Mouse (Mus musculus) skeletal muscle tissue, adult 2 months (tissue): ENCODE data around the gene Timm44.
A peak's percentile ranks its signal among the peaks of the same experiment; 100 is the strongest.
"Not testable (repeated sequence)": the region's sequence is repeated elsewhere in the genome, so short reads cannot be mapped to it uniquely, and the experiment has no call there.

Experiments
- DNase-seq: peaks from one replicate; pipeline ENCODE4 v3.0.0-alpha.2; 2012; ENCODE audit warnings: low read depth, low spot score

Gene Timm44

GRCm38 (mm10) chr8:4263105-4263791 is 12.5 kb downstream of the Timm44 start:
- no peak for DNase-seq

- no peak for DNase-seq
Measured at GRCm38 (mm10) chr8:4259805-4260170, 15.9 kb downstream of the Timm44 start.

GRCm38 (mm10) chr8:4259125-4259804 is 16.4 kb downstream of the Timm44 start, which contains the start of gene Ctxn1:
Gene Ctxn1, minus strand, starts transcription at chr8:4259274.
- peak; percentile 73 for DNase-seq

- no peak for DNase-seq
Measured at GRCm38 (mm10) chr8:4258678-4259077, 17.0 kb downstream of the Timm44 start.

GRCm38 (mm10) chr8:4258233-4258632 is 17.5 kb downstream of the Timm44 start:
- DNase-seq, result no peak

- no peak for DNase-seq
Measured at GRCm38 (mm10) chr8:4257350-4257749, 18.4 kb downstream of the Timm44 start.

- DNase-seq, result no peak
Measured at GRCm38 (mm10) chr8:4256911-4257310, 18.8 kb downstream of the Timm44 start.

GRCm38 (mm10) chr8:4255471-4255870 is 20.2 kb downstream of the Timm44 start:
- not testable (repeated sequence) for DNase-seq

- DNase-seq, result no peak
Measured at GRCm38 (mm10) chr8:4254001-4254400, 21.7 kb downstream of the Timm44 start.

- DNase-seq, result peak; percentile 88
Measured at GRCm38 (mm10) chr8:4252934-4253841, 22.5 kb downstream of the Timm44 start, which contains the start of gene Snapc2. Gene Snapc2, plus strand, starts transcription at chr8:4253080.

- DNase-seq, result no peak
Measured at GRCm38 (mm10) chr8:4252116-4252760, 23.5 kb downstream of the Timm44 start.

GRCm38 (mm10) chr8:4250306-4250970 is 25.3 kb downstream of the Timm44 start:
- DNase-seq, result peak; percentile 71

- no peak for DNase-seq
Measured at GRCm38 (mm10) chr8:4249213-4249612, 26.5 kb downstream of the Timm44 start.

- no peak for DNase-seq
Measured at GRCm38 (mm10) chr8:4247951-4248540, 27.7 kb downstream of the Timm44 start, which contains the start of gene Tgfbr3l. Gene Tgfbr3l, plus strand, starts transcription at chr8:4248214.

GRCm38 (mm10) chr8:4247241-4247640 is 28.5 kb downstream of the Timm44 start:
- DNase-seq, result no peak

- DNase-seq, result no peak
Measured at GRCm38 (mm10) chr8:4245737-4246136, 30.0 kb downstream of the Timm44 start.

- no peak for DNase-seq
Measured at GRCm38 (mm10) chr8:4245061-4245460, 30.7 kb downstream of the Timm44 start.

- DNase-seq, result no peak
Measured at GRCm38 (mm10) chr8:4239193-4239890, 36.4 kb downstream of the Timm44 start.

- peak; percentile 100 for DNase-seq
Measured at GRCm38 (mm10) chr8:4238434-4239192, 37.1 kb downstream of the Timm44 start, which contains the start of the genes Map2k7 and Gm49320. Gene Map2k7, plus strand, starts transcription at chr8:4238740. Gene Gm49320, plus strand, starts transcription at chr8:4238865.
